Comparison of ENCODE assay signal across 27 mouse cellular contexts in genomic region chr2:151504226-151504625, GRCm38 (mm10). TPM values are rescaled to one million over a fixed set of nuclear protein-coding genes. Genes with fewer than 3 reads are reported as not detected.
DNase-seq lines count a peak whose midpoint lies in the region; ATAC-seq and TF ChIP-seq lines count a peak whose summit lies in the region.
"Had no signal": no experiment of that assay in that cellular context is flagged by ENCODE, and none has a peak within 500 bp of the region (broad histone marks: within the 10 kb centered on the region; RNA-seq: fewer than 3 reads in every experiment).

No protein-coding gene starts in this region.

- DNase-seq in heart, adult 2 months = peak in 1 of 2 experiments; percentile 6
- DNase-seq in heart, adult 9 months (ENCODE audit: low spot score in 2 of 2) = no peak
- DNase-seq in lung, embryonic 14.5 days = no peak
- DNase-seq in lung, postnatal 25 days (ENCODE audit: low spot score) = no peak
- DNase-seq in NIH3T3 (ENCODE audit: low read depth) = peak; percentile 37
- DNase-seq in right cerebral cortex, adult 18-20 months = no peak
- DNase-seq: cerebellum, adult 8-10 months; kidney, adult 8-10 months; kidney, postnatal 25 days; layer of hippocampus, adult 9-11 months; liver, embryonic 13.5 days; midbrain, embryonic 14.5 days had no signal

- no peaks in the 10 kb centered on the region for H3K79me2 ChIP-seq in heart, adult 2 months (replicated peaks; ENCODE audit: control insufficient read depth, insufficient read depth, low read length)

- H3K27ac ChIP-seq in heart, adult 2 months = no peak overlapping the region
- H3K27ac ChIP-seq in lung, embryonic 14.5 days (ENCODE audit: low read depth) = no peak overlapping the region
- H3K27ac ChIP-seq: limb, embryonic 12.5 days; liver, embryonic 13.5 days had no signal

- TF ChIP-seq CTCF in heart, adult 2 months (IDR thresholded peaks at IDR 0.05) = peak; percentile 36
- peak; percentile 20; the same call in 1 of the 2 replicates for TF ChIP-seq CTCF in lung, embryonic 14.5 days (IDR thresholded peaks at IDR 0.05; ENCODE audit: low read depth)

- peaks cover 2% of the 10 kb centered on the region for H3K36me3 ChIP-seq in heart, adult 2 months (ENCODE audit: control insufficient read depth, insufficient read depth, low read length)
- H3K36me3 ChIP-seq in lung, embryonic 14.5 days (ENCODE audit: insufficient read depth) = peaks cover 85% of the 10 kb centered on the region

- no peak for ATAC-seq in lung, embryonic 14.5 days (ENCODE audit: insufficient read depth)
- ATAC-seq in granulocyte monocyte progenitor cell, adult 5-6 weeks (replicated peaks; ENCODE audit: poor library complexity, severe bottlenecking) = peak; percentile 54

- H3K4me3 ChIP-seq in heart, adult 2 months = no peak overlapping the region
- no peak overlapping the region for H3K4me3 ChIP-seq in lung, embryonic 14.5 days (ENCODE audit: low read depth, low read length)
- H3K4me3 ChIP-seq: limb, embryonic 12.5 days; liver, embryonic 13.5 days; myocyte had no signal

- TF ChIP-seq EP300 in heart, adult 2 months (IDR thresholded peaks at IDR 0.05; ENCODE audit: insufficient read depth, low read depth, low read length) = no peak

- no peaks in the 10 kb centered on the region for H3K27me3 ChIP-seq in heart, adult 2 months (ENCODE audit: control insufficient read depth, insufficient read depth, low read length)
- H3K27me3 ChIP-seq in lung, embryonic 14.5 days (ENCODE audit: insufficient read depth, low read length) = no peaks in the 10 kb centered on the region
- H3K27me3 ChIP-seq: limb, embryonic 12.5 days; liver, embryonic 13.5 days had no signal

- TF ChIP-seq POLR2A in heart, adult 2 months (IDR thresholded peaks at IDR 0.05; ENCODE audit: insufficient read depth, low read depth, low read length) = no peak

- H3K4me2 ChIP-seq in lung, embryonic 14.5 days = no peak overlapping the region
- H3K4me2 ChIP-seq: limb, embryonic 12.5 days; liver, embryonic 13.5 days had no signal

- no peak overlapping the region for H3K9ac ChIP-seq in heart, adult 2 months (ENCODE audit: low read depth, low read length)
- no peak overlapping the region for H3K9ac ChIP-seq in lung, embryonic 14.5 days
- H3K9ac ChIP-seq: limb, embryonic 12.5 days; liver, embryonic 13.5 days had no signal

- intact Hi-C loops in heart, adult 2 months (cut with DNase I) = no loop called here

- H3K9me3 ChIP-seq in lung, embryonic 14.5 days (ENCODE audit: low read depth, low read length) = no peaks in the 10 kb centered on the region
- H3K9me3 ChIP-seq: limb, embryonic 12.5 days; liver, embryonic 13.5 days had no signal

- 86% methylated on average over 4 of the region's 4 CpGs for WGBS in heart, adult 2 months
- WGBS in lung, embryonic 14.5 days = 91% methylated on average over 4 of the region's 4 CpGs

- no peaks in the 10 kb centered on the region for H3K4me1 ChIP-seq in heart, adult 2 months (ENCODE audit: control insufficient read depth, insufficient read depth, low read length)
- H3K4me1 ChIP-seq in lung, embryonic 14.5 days (ENCODE audit: insufficient read depth) = no peaks in the 10 kb centered on the region
- H3K4me1 ChIP-seq: limb, embryonic 12.5 days had no signal

RNA-seq across cellular contexts. Expression of gene Nsfl1c, which starts 10.2 kb away (rescaled TPM):
- 10 to 100 TPM; 77.8 to 80.8 TPM for total RNA-seq in heart, adult 2 months (2021)
- 59.5 and 74.1 TPM in 2 replicates for polyA plus RNA-seq in heart, adult 2 months (2012; rRNA removed)
- 237 and 239 TPM in 2 replicates for polyA plus RNA-seq in lung, embryonic 14.5 days (2014; fragmentation: Nextera tagmentation; extraction: Ambion mirVana)
- total RNA-seq in granulocyte monocyte progenitor cell, adult 5-6 weeks (2014; fragmentation: Nextera tagmentation) = 90.7 and 91.6 TPM in 2 replicates
- total RNA-seq in granulocyte monocyte progenitor cell, adult 5-6 weeks (2017) = 123 and 136 TPM in 2 replicates

RNA-seq across cellular contexts. Expression of gene 4921509C19Rik, which starts 28.3 kb away (rescaled TPM):
- total RNA-seq in heart, adult 2 months (2021) = not detected
- polyA plus RNA-seq in heart, adult 2 months (2012; rRNA removed) = 0.09 TPM in 1 of 2 replicates, not detected in the other
- polyA plus RNA-seq in lung, embryonic 14.5 days (2014; fragmentation: Nextera tagmentation; extraction: Ambion mirVana) = not detected in 2 replicates
- not detected in 2 replicates for total RNA-seq in granulocyte monocyte progenitor cell, adult 5-6 weeks (2014; fragmentation: Nextera tagmentation)
- total RNA-seq in granulocyte monocyte progenitor cell, adult 5-6 weeks (2017) = not detected in 2 replicates
- total RNA-seq: adrenal gland, postnatal 4 days; gastrocnemius, adult 8-10 months; heart, adult 8-10 months; left cerebral cortex, postnatal 10 days had no signal
- polyA plus RNA-seq: embryonic facial prominence, embryonic 14.5 days; heart, embryonic 16.5 days; hindbrain, embryonic 11.5 days; limb, embryonic 12.5 days; liver, embryonic 13.5 days; lung, embryonic 16.5 days; midbrain, embryonic 14.5 days; myocyte; neural tube, embryonic 14.5 days; spleen, adult 2 months; stomach, embryonic 16.5 days; thymus, postnatal 0 days had no signal

RNA-seq across cellular contexts. Expression of gene Fkbp1a, which starts 38.1 kb away (rescaled TPM):
- 100 to 1,000 TPM; 197 to 211 TPM for total RNA-seq in heart, adult 2 months (2021)
- polyA plus RNA-seq in heart, adult 2 months (2012; rRNA removed) = 90.5 and 145 TPM in 2 replicates
- 861 and 873 TPM in 2 replicates for polyA plus RNA-seq in lung, embryonic 14.5 days (2014; fragmentation: Nextera tagmentation; extraction: Ambion mirVana)
- total RNA-seq in granulocyte monocyte progenitor cell, adult 5-6 weeks (2014; fragmentation: Nextera tagmentation) = 150 and 188 TPM in 2 replicates
- total RNA-seq in granulocyte monocyte progenitor cell, adult 5-6 weeks (2017) = 33.4 and 56.6 TPM in 2 replicates
